In genomic region chr6:86510979-86511378, GRCm38 (mm10) we compare ENCODE assay signal across 34 mouse cellular contexts.
"Had no signal": no experiment of that assay in that cellular context is flagged by ENCODE, and none has a peak within 500 bp of the region (broad histone marks: within the 10 kb centered on the region; RNA-seq: fewer than 3 reads in every experiment).

No protein-coding gene starts in this region.

- H3K27me3 ChIP-seq: heart, embryonic 12.5 days; heart, embryonic 13.5 days; heart, embryonic 15.5 days; hindbrain, embryonic 12.5 days; hindbrain, embryonic 13.5 days; hindbrain, embryonic 15.5 days; intestine, embryonic 15.5 days; kidney, embryonic 15.5 days had no signal

- H3K9ac ChIP-seq: heart, embryonic 12.5 days; heart, embryonic 13.5 days; heart, embryonic 15.5 days; hindbrain, embryonic 12.5 days; hindbrain, embryonic 13.5 days; hindbrain, embryonic 14.5 days; hindbrain, embryonic 15.5 days; intestine, embryonic 15.5 days; kidney, embryonic 15.5 days had no signal

- H3K4me1 ChIP-seq: heart, embryonic 10.5 days; heart, embryonic 15.5 days; hindbrain, embryonic 10.5 days; hindbrain, embryonic 12.5 days; hindbrain, embryonic 13.5 days; hindbrain, embryonic 15.5 days; intestine, embryonic 15.5 days; kidney, embryonic 15.5 days had no signal

- H3K4me3 ChIP-seq: heart, embryonic 10.5 days; heart, embryonic 12.5 days; heart, embryonic 13.5 days; heart, embryonic 15.5 days; hindbrain, embryonic 10.5 days; hindbrain, embryonic 12.5 days; hindbrain, embryonic 13.5 days; hindbrain, embryonic 15.5 days; intestine, embryonic 15.5 days; kidney, embryonic 15.5 days; layer of hippocampus, adult 2 months had no signal

- H3K27ac ChIP-seq: heart, embryonic 10.5 days; heart, embryonic 13.5 days; heart, embryonic 15.5 days; hindbrain, embryonic 10.5 days; hindbrain, embryonic 12.5 days; hindbrain, embryonic 13.5 days; hindbrain, embryonic 14.5 days; hindbrain, embryonic 15.5 days; hindbrain, postnatal 0 days; intestine, embryonic 15.5 days; kidney, embryonic 15.5 days; kidney, postnatal 0 days; layer of hippocampus, adult 2 months had no signal

- DNase-seq: heart, postnatal 10 days; heart, postnatal 14 days; heart, postnatal 36 days; heart, postnatal 4 days; kidney, adult 11 months; kidney, adult 18-20 months; kidney, adult 2 months; kidney, adult 8-10 months; kidney, adult 9 months; kidney, postnatal 10 days; kidney, postnatal 14 days; kidney, postnatal 36 days; kidney, postnatal 4 days; layer of hippocampus, adult 9-11 months; layer of hippocampus, postnatal 36 days had no signal

- H3K4me2 ChIP-seq: heart, embryonic 11.5 days; heart, embryonic 12.5 days; heart, embryonic 13.5 days; heart, embryonic 15.5 days; hindbrain, embryonic 12.5 days; hindbrain, embryonic 13.5 days; hindbrain, embryonic 14.5 days; hindbrain, embryonic 15.5 days; intestine, embryonic 15.5 days; kidney, embryonic 15.5 days had no signal

- ATAC-seq: hindbrain, embryonic 16.5 days; hindbrain, postnatal 0 days; inflammation-experienced regulatory T-cells, adult 6 months; intestine, embryonic 15.5 days; intestine, embryonic 16.5 days; intestine, postnatal 0 days had no signal

- H3K9me3 ChIP-seq: heart, embryonic 10.5 days; heart, embryonic 12.5 days; heart, embryonic 13.5 days; heart, embryonic 15.5 days; hindbrain, embryonic 10.5 days; hindbrain, embryonic 12.5 days; hindbrain, embryonic 13.5 days; hindbrain, embryonic 15.5 days; intestine, embryonic 15.5 days; kidney, embryonic 15.5 days had no signal

- H3K36me3 ChIP-seq: heart, embryonic 10.5 days; heart, embryonic 12.5 days; heart, embryonic 13.5 days; heart, embryonic 15.5 days; hindbrain, embryonic 10.5 days; hindbrain, embryonic 12.5 days; hindbrain, embryonic 13.5 days; hindbrain, embryonic 15.5 days; intestine, embryonic 15.5 days; kidney, embryonic 15.5 days had no signal
